Comparison of ENCODE assay signal across 8 mouse cellular contexts in genomic region chr7:89940571-89941463, GRCm38 (mm10). TPM values are rescaled to one million over a fixed set of nuclear protein-coding genes. Genes with fewer than 3 reads are reported as not detected.
DNase-seq lines count a peak whose midpoint lies in the region; ATAC-seq lines count a peak whose summit lies in the region.

Gene Hikeshi, minus strand, starts transcription at chr7:89941204.

- DNase-seq in adipocyte (ENCODE audit: low spot score), result peak; percentile 97
- DNase-seq in embryo, embryonic 10 days (ENCODE audit: low spot score), result peak; percentile 100
- DNase-seq in gastrocnemius, postnatal 10 days, result peak; percentile 88
- peak; percentile 99 for DNase-seq in induced T-regulatory cell, adult 2 months (ENCODE audit: low read depth)
- DNase-seq in left cerebral cortex, adult 9 months (ENCODE audit: low spot score in 2 of 2), result peak; percentile 91 to 97
- DNase-seq in right cerebral cortex, postnatal 14 days, result peak; percentile 89
- DNase-seq in urinary bladder, postnatal 36 days (ENCODE audit: low spot score in 2 of 2), result peak; percentile 89 to 91

- peak; percentile 98 for ATAC-seq in megakaryocyte progenitor cell, adult 5-6 weeks (replicated peaks; ENCODE audit: poor library complexity)

RNA-seq across cellular contexts. Expression of gene Hikeshi, which starts in this region (rescaled TPM):
- 100 to 1,000 TPM in 1 of 2 experiments, 10 to 100 TPM in 1; 97.7 to 106 TPM for total RNA-seq in gastrocnemius, postnatal 10 days (2021)
- total RNA-seq in megakaryocyte progenitor cell, adult 5-6 weeks (2015), result 96.3 and 97.2 TPM in 2 replicates
- total RNA-seq in megakaryocyte progenitor cell, adult 5-6 weeks (2017), result 90.6 and 101 TPM in 2 replicates

Comparison
In these comparisons a context has a peak if more than half of its experiments do, and no peak if none do; other contexts are left out.
1. Peak in every context shown above with its lines: DNase-seq and ATAC-seq.